Mouse (Mus musculus) midbrain, embryonic 10.5 days (tissue): ENCODE results near the gene Mrps21. TPM values are rescaled to one million over a fixed set of nuclear protein-coding genes. Genes with fewer than 3 reads are reported as not detected.
"Not testable (repeated sequence)": the region's sequence is repeated elsewhere in the genome, so short reads cannot be mapped to it uniquely, and the experiment has no call there.

Source experiments
- DNase-seq: peaks from one replicate; pipeline ENCODE4 v3.0.0-alpha.2; 2017; ENCODE audit warnings: low spot score
- H3K27ac ChIP-seq: fragments of 300-500 bp; sonication (generic); replicated peaks from 2 replicates; pipeline ENCODE4 v1.5.1; 2016; ENCODE audit warnings: mild to moderate bottlenecking
- H3K27me3 ChIP-seq: fragments of 300-500 bp; sonication (generic); 2 replicates; pipeline ENCODE4 v1.6.1; 2016; ENCODE audit warnings: low read depth, mild to moderate bottlenecking; ENCODE audit not compliant: poor library complexity, severe bottlenecking
- H3K36me3 ChIP-seq: fragments of 300-500 bp; sonication (generic); 2 replicates; pipeline ENCODE4 v1.6.1; 2016; ENCODE audit warnings: mild to moderate bottlenecking, moderate library complexity
- H3K4me1 ChIP-seq: fragments of 300-500 bp; sonication (generic); 2 replicates; pipeline ENCODE4 v1.6.1; 2016
- H3K4me3 ChIP-seq: fragments of 300-500 bp; sonication (generic); 2 replicates; pipeline ENCODE4 v1.5.1; 2016; ENCODE audit warnings: mild to moderate bottlenecking, moderate library complexity
- H3K9me3 ChIP-seq: fragments of 300-500 bp; sonication (generic); replicated peaks from 2 replicates; pipeline ENCODE4 v1.6.1; 2016; ENCODE audit warnings: mild to moderate bottlenecking
- WGBS: fragments of 180-500 bp; shearing (Covaris S2); methylation state at CpG from one replicate; pipeline ENCODE4 v1.1.7; 2016; 5-methylcytosine and 5-hydroxymethylcytosine counted together
- polyA plus RNA-seq: library from polyadenylated mRNA; unstranded; fragments of >200 nt; fragmentation: Nextera tagmentation; extraction: Ambion mirVana; gene quantifications from 2 replicates; pipeline ENCODE4 v1.2.1, GENCODE M21; 2016

The Mrps21 gene
- polyA plus RNA-seq, 1 experiment from 2014 or later, result 390 TPM

DNA sequence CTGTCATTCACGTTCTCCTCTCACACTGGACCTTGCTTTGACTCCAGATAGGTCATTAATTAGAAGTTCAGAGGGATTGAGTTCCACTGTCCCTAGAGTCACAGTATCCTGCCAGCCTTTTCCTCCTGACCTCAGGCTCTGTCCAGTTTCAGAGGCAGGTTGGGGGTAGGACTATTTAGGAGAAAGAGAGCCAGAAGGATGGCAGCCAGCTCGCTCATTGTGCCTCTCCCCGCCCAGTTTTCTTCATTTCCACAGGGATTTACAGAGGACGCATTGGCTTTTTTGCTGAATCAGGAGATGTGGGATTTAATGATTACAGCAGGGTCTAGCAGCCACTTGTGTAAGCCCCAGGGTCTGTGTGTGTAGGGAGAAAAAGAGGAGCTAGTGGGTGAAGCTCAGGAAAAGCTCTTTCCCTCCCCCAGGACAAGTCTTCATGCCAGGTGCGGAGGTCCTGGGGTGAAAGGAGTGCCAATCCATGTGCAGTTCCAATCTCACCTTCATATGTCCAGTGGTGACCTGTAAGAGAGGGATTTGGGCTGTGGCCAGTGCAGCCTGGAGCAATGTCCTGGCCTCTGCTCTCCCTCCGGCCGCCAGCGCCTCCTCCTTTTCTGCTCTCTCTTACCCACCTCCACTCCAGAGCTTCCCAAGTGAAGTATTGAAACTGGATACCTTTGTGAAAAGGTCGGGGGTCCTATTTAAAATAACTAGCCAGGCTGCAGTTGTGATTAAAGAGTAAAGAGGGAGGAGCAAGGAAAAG, 30.5 kb upstream of the Mrps21 start:
- H3K4me3 ChIP-seq, result peak overlapping the region; percentile 59
- H3K36me3 ChIP-seq, result peaks cover 47% of the 10 kb centered on the region
- no peaks in the 10 kb centered on the region for H3K27me3 ChIP-seq
- peak overlapping the region; percentile 93 for H3K27ac ChIP-seq
- no peaks in the 10 kb centered on the region for H3K9me3 ChIP-seq
- no peak for DNase-seq
- WGBS, result 80% methylated on average over 9 of the region's 9 CpGs
- H3K4me1 ChIP-seq, result peaks cover 60% of the 10 kb centered on the region

DNA sequence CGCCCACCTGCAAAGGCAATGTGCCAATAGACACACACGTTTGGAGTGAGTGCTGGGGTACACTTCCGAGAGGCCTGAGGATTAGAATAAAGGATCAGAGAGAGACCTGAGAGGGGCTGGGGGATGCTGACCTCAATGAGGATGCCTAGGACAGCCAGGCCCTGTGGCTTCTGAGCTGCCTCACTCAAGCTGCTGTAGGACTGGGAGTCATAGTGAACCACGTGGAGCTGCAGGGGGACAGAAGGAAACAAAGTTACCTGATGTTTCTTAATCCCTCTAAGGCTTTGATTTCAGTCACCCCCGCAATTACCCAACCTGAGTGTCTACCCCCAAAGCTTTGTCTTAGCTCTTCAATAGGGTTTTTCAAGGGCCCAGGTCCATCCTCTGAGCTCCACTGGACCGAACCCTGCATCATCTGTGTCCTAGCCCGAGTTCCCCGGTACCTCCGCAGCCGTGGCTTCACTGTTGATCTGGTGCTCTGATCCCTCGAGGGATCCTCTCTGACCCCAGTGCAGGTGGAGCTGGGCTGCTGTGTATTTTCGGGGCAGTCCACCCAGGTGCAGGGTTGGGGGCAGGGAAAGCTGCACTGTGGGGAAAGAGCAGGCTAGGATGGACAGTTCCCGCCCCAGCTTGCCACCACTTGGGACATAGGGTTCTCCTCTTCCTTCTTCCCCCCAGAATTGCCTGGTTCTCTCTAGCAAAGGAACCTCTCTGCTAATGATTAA, 28.6 kb upstream of the Mrps21 start:
- Histone ChIP-seq H3K4me1 (peaks cover 50% of the 10 kb centered on the region), H3K27ac (0 out of 2 replicates have a peak overlapping the region, but pooled peaks have one; percentile 23), H3K9me3 (no peaks in the 10 kb centered on the region), H3K4me3 (no peak overlapping the region), H3K36me3 (peaks cover 54% of the 10 kb centered on the region), H3K27me3 (no peaks in the 10 kb centered on the region)
- WGBS, result 81% methylated on average over 13 of the region's 13 CpGs
- DNase-seq, result no peak

- H3K27me3 ChIP-seq, DNase-seq, H3K9me3 ChIP-seq, H3K27ac ChIP-seq: not testable (repeated sequence)
- Histone ChIP-seq H3K4me3 (0 out of 2 replicates have a peak overlapping the region, but pooled peaks have one; percentile 14), H3K4me1 (peaks cover 46% of the 10 kb centered on the region), H3K36me3 (peaks cover 39% of the 10 kb centered on the region)
- WGBS, result 89% methylated on average over 7 of the region's 7 CpGs
Observed at GRCm38 (mm10) chr3:95895501-95895900, 24.2 kb upstream of the Mrps21 start.

- DNase-seq, result peak; percentile 42
- peaks cover 30% of the 10 kb centered on the region for H3K36me3 ChIP-seq
Observed at GRCm38 (mm10) chr3:95894317-95895160, 23.2 kb upstream of the Mrps21 start.

DNA sequence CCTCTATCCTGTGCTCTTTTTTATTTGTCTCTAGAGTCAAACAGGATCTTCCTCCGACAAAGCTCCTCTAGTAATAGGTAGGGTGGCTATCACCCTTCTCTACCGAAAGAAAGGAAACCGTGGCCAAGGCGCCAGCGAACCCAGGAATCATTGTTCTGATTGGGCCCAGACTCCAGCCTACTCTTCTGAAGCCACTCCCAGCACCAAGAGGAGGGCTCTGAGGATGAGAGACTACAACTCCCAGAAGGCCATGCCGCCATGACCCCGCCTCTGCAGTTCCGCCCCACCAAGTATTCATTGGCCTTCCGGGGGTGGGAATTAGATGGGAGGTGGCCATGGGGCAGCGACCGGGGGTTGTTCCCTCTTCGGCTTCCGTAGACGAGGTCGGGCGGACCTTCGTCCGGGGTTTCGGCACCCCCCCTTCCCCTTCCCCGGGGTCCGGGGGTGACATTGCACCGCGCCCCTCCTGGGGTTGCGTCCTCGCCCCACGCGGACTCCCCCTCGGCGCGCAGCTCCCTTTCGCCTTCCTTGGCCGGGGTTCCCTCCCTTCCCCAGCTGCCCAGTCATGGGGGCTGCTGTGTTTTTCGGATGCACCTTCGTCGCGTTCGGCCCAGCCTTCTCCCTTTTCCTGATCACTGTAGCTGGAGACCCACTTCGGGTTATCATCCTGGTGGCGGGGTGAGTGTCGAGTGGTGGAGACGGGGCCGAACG, 22.4 kb upstream of the Mrps21 start, which contains the start of gene Aph1a:
Aph1a (plus strand) TSS at position 364 of the 711 bp plus-strand sequence.
- Histone ChIP-seq H3K4me1 (peaks cover 41% of the 10 kb centered on the region), H3K27ac (peak within 1 kb of the TSS; percentile 84), H3K36me3 (peaks cover 22% of the 10 kb centered on the region), H3K4me3 (peak within 1 kb of the TSS; percentile 80)
- DNase-seq, result peak; percentile 96
- H3K27me3 ChIP-seq, H3K9me3 ChIP-seq: not testable (repeated sequence)
- under 1% methylated on average over 30 of the region's 43 CpGs for WGBS

More at GRCm38 (mm10) chr3:95894317-95895160, 23.2 kb upstream of the Mrps21 start:
- H3K27me3 ChIP-seq, result peaks cover 5% of the 10 kb centered on the region; the same call in 1 of the 2 replicates
- WGBS, result 17% methylated on average over 16 of the region's 16 CpGs
- H3K4me1 ChIP-seq, result peaks cover 43% of the 10 kb centered on the region
- H3K4me3 ChIP-seq, result peak overlapping the region; percentile 80
- no peaks in the 10 kb centered on the region for H3K9me3 ChIP-seq
- H3K27ac ChIP-seq, result peak overlapping the region; percentile 84

GRCm38 (mm10) chr3:95893126-95893525, 21.8 kb upstream of the Mrps21 start:
- 30% methylated on average over 7 of the region's 7 CpGs for WGBS

GRCm38 (mm10) chr3:95892066-95893052, 21.0 kb upstream of the Mrps21 start:
- WGBS, result 40% methylated on average over 11 of the region's 11 CpGs
- no peaks in the 10 kb centered on the region for H3K9me3 ChIP-seq
- peak overlapping the region; percentile 53 for H3K27ac ChIP-seq
- peaks cover 5% of the 10 kb centered on the region; the same call in 1 of the 2 replicates for H3K27me3 ChIP-seq
- peak overlapping the region; percentile 16 for H3K4me3 ChIP-seq
- DNase-seq, result no peak
- H3K4me1 ChIP-seq, result peaks cover 41% of the 10 kb centered on the region
- peaks cover 8% of the 10 kb centered on the region for H3K36me3 ChIP-seq

More at GRCm38 (mm10) chr3:95893126-95893525, 21.8 kb upstream of the Mrps21 start:
- peak overlapping the region; percentile 80 for H3K4me3 ChIP-seq
- H3K27me3 ChIP-seq, result peaks cover 5% of the 10 kb centered on the region; the same call in 1 of the 2 replicates
- peaks cover 16% of the 10 kb centered on the region for H3K36me3 ChIP-seq
- DNase-seq, result no peak
- peaks cover 41% of the 10 kb centered on the region for H3K4me1 ChIP-seq
- H3K9me3 ChIP-seq, result no peaks in the 10 kb centered on the region
- peak overlapping the region; percentile 82 for H3K27ac ChIP-seq

GRCm38 (mm10) chr3:95891211-95892065, 20.1 kb upstream of the Mrps21 start, which contains the start of gene BC028528:
Gene BC028528, minus strand, starts transcription at chr3:95892005.
- Histone ChIP-seq H3K4me3 (peak within 1 kb of the TSS; percentile 16), H3K9me3 (no peaks in the 10 kb centered on the region), H3K27ac (peak within 1 kb of the TSS; percentile 53), H3K4me1 (peaks cover 41% of the 10 kb centered on the region), H3K27me3 (peaks cover 5% of the 10 kb centered on the region; the same call in 1 of the 2 replicates), H3K36me3 (peaks cover 7% of the 10 kb centered on the region)
- 26% methylated on average over 12 of the region's 12 CpGs for WGBS
- DNase-seq, result no peak

DNA sequence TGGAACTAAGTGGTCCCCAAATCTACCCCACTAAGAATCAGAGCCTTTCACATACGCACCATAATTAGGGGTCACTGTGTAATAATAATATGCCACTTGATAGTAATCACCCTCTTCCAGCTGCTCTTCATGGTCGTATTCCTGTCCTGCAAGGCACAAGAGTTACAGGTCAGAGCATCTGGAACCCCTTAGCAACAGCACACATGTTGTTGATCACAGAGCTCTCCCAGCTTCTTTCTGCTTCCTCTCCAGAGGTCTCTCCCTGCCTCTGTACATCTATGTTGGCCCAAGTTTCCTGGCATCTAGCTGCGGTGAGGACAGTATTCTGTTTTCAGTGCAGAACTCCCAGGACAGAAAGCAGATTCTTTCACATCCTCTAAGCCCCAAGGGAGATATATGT, 18.3 kb upstream of the Mrps21 start:
- WGBS, result 79% methylated on average over 3 of the region's 3 CpGs
- H3K36me3 ChIP-seq, result no peaks in the 10 kb centered on the region
- peaks cover 5% of the 10 kb centered on the region; the same call in 1 of the 2 replicates for H3K27me3 ChIP-seq
- H3K27ac ChIP-seq, result no peak overlapping the region
- H3K4me1 ChIP-seq, result peaks cover 30% of the 10 kb centered on the region
- H3K4me3 ChIP-seq, result no peak overlapping the region
- no peak for DNase-seq
- no peaks in the 10 kb centered on the region for H3K9me3 ChIP-seq

DNA sequence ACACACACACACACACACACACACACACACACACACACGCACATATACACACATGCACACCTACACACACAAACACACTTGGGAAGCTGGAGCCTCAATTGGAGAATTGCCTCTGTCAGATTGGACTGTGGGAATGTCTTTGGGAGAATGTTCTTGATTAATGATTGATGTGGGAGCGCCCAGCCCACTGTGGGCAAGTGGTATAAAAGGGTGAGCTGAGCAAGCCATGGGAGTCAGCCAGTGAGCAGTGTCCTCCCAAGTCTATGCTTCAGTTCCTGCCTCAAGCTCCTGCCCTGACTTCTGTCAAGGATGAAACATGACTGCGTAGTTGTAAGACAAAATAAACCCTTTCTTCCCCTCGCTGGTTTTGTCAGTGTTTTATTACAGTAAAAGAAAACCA, 16.3 kb upstream of the Mrps21 start:
- H3K36me3 ChIP-seq, result no peaks in the 10 kb centered on the region
- H3K4me3 ChIP-seq, result no peak overlapping the region
- 78% methylated on average over 4 of the region's 4 CpGs for WGBS
- H3K27me3 ChIP-seq, result peaks cover 9% of the 10 kb centered on the region; the same call in 1 of the 2 replicates
- H3K27ac ChIP-seq, result no peak overlapping the region
- H3K9me3 ChIP-seq, result no peaks in the 10 kb centered on the region
- DNase-seq, result no peak
- peaks cover 21% of the 10 kb centered on the region for H3K4me1 ChIP-seq
